Mouse (Mus musculus): ENCODE measurements around the gene Gm21891. TPM values are rescaled to one million over a fixed set of nuclear protein-coding genes. Genes with fewer than 3 reads are reported as not detected.
"Not testable (repeated sequence)": the region's sequence is repeated elsewhere in the genome, so short reads cannot be mapped to it uniquely, and the experiment has no call there.

The Gm21891 gene
- polyA plus RNA-seq (2015; fragmentation: Nextera tagmentation; extraction: Ambion mirVana), result not detected in 2 replicates

DNA sequence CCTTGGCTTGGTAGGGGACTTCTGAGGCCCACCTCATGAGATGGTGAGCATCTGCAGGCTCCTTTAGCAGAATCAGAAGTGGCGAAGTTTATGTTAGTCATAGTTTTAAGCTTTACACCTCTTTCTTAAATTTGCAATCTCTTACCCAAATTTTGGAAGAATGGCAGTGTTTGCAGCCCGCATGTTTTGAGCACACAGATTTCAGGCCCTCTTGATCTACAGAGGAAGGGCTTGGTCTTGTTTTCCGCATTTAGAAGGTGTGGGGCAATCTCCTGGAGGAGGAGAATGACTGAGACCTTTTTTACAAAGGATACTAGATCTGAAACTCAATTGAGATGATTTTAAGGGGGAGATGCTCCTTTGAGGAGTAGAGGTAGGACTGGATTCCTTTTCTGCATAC is at the start of gene Gm21891:
TSS of gene Gm21891 (minus strand) at position 101 of the 400 bp plus-strand sequence.
- no CpG with 5 or more reads among the region's 3 CpGs for WGBS
- ATAC-seq, result not testable (repeated sequence)

DNA sequence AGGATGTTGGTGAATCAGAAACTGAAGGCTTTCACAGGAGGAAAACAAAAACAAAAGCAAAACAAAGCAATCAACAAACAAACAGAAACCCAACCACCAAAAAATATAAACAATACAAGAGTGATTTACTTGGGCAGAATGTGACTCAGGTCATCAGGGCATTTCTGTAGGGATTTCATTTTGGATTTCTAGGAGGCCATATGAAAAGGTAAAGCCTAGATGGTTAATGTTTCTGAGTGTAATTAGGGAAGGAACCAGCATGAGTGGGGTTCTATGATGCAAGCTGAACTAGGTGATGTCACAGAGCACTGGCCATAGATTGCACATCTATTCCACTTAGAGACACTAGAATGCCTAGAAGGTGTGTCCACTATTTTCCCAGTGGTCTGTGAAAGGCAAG is 28.4 kb upstream of the Gm21891 start, which contains the start of gene Gm21425:
TSS of gene Gm21425 (plus strand) at position 301 of the 400 bp plus-strand sequence.
- H3K4me1 ChIP-seq (replicated peaks; ENCODE audit: control insufficient read depth, insufficient read depth, low read length); H3K4me3 ChIP-seq (ENCODE audit: low read depth, low read length); H3K27me3 ChIP-seq (replicated peaks; ENCODE audit: control insufficient read depth, insufficient read depth, low read length); H3K36me3 ChIP-seq (ENCODE audit: control insufficient read depth, insufficient read depth); H3K9ac ChIP-seq (ENCODE audit: low read depth, low read length); H3K9me3 ChIP-seq (ENCODE audit: control insufficient read depth); H3K27ac ChIP-seq (ENCODE audit: low read depth, low read length); H3K4me2 ChIP-seq (replicated peaks; ENCODE audit: low read depth); ATAC-seq: not testable (repeated sequence)

More for the DNA sequence above, at the start of gene Gm21891:
- H3K27me3 ChIP-seq (replicated peaks; ENCODE audit: control insufficient read depth, insufficient read depth, low read length); H3K9me3 ChIP-seq (ENCODE audit: control insufficient read depth); H3K4me3 ChIP-seq (ENCODE audit: low read depth, low read length); H3K4me1 ChIP-seq (replicated peaks; ENCODE audit: control insufficient read depth, insufficient read depth, low read length); H3K27ac ChIP-seq (ENCODE audit: low read depth, low read length); H3K4me2 ChIP-seq (replicated peaks; ENCODE audit: low read depth); H3K9ac ChIP-seq (ENCODE audit: low read depth, low read length); H3K36me3 ChIP-seq (ENCODE audit: control insufficient read depth, insufficient read depth): not testable (repeated sequence)

Other genes starting within 250 kb of the Gm21891 start
- not detected in 2 replicates for gene Gm20807, start 90.6 kb downstream of the Gm21891 start, polyA plus RNA-seq (2015; fragmentation: Nextera tagmentation; extraction: Ambion mirVana)
- gene Gm21425, start 28.5 kb upstream of the Gm21891 start, polyA plus RNA-seq (2015; fragmentation: Nextera tagmentation; extraction: Ambion mirVana), result not detected in 2 replicates
- gene Gm21828, start 90.4 kb upstream of the Gm21891 start, polyA plus RNA-seq (2015; fragmentation: Nextera tagmentation; extraction: Ambion mirVana), result not detected in 2 replicates
- not detected in 2 replicates for gene Gm21440, start 118.9 kb upstream of the Gm21891 start, polyA plus RNA-seq (2015; fragmentation: Nextera tagmentation; extraction: Ambion mirVana)
- gene Gm21454, start 119.0 kb upstream of the Gm21891 start, polyA plus RNA-seq (2015; fragmentation: Nextera tagmentation; extraction: Ambion mirVana), result not detected in 2 replicates
- gene Gm21725, start 215.6 kb upstream of the Gm21891 start, polyA plus RNA-seq (2015; fragmentation: Nextera tagmentation; extraction: Ambion mirVana), result not detected in 2 replicates